Mouse (Mus musculus) liver, embryonic 14.5 days (tissue): ENCODE measurements at regions not wholly inside any gene's neighbourhood (a gene's known extent, or its start where the extent isn't known, plus 50 kb on each side); places are given as distances from the start of the nearest gene placed in this dataset.

Experiments
- CTCF ChIP-seq: IDR thresholded peaks from 2 replicates; pipeline ENCODE4 v1.5.1; 2016; ENCODE audit warnings: antibody characterized with exemption, low read depth, control low read depth
- EP300 ChIP-seq: IDR thresholded peaks from 2 replicates; pipeline ENCODE4 v1.6.1; 2016; ENCODE audit warnings: antibody characterized with exemption, low read depth

- TF ChIP-seq CTCF: no peak
- no peak for TF ChIP-seq EP300
These were observed 149.3 kb downstream of the Zfp36l1 start for GRCm38 (mm10) chr12:79963443-79964025.
